In genomic region chr2:155135534-155135933, GRCm38 (mm10) we compare ENCODE assay signal across 9 mouse cellular contexts. TPM values are rescaled to one million over a fixed set of nuclear protein-coding genes. Genes with fewer than 3 reads are reported as not detected.
DNase-seq lines count a peak whose midpoint lies in the region; ATAC-seq and TF ChIP-seq lines count a peak whose summit lies in the region.
"Had no signal": no experiment of that assay in that cellular context is flagged by ENCODE, and none has a peak within 500 bp of the region (broad histone marks: within the 10 kb centered on the region; RNA-seq: fewer than 3 reads in every experiment).

No protein-coding gene starts in this region.

- TF ChIP-seq CTCF in bone marrow macrophage, adult 2 months (IDR thresholded peaks at IDR 0.05; ENCODE audit: low read depth, low read length) = no peak
- TF ChIP-seq CTCF in left cerebral cortex, adult 2 months (IDR thresholded peaks at IDR 0.05) = no peak

- peak overlapping the region; percentile 52; the same call in 1 of the 2 replicates for H3K4me2 ChIP-seq in hindbrain, embryonic 15.5 days
- H3K4me2 ChIP-seq in hindbrain, embryonic 16.5 days (ENCODE audit: low read length) = no peak overlapping the region; the same call in 1 of the 2 replicates
- peak overlapping the region; percentile 59; the same call in 1 of the 2 replicates for H3K4me2 ChIP-seq in forebrain, embryonic 14.5 days (ENCODE audit: low read length)

- 96% methylated on average over 1 of the region's 1 CpGs for WGBS in hindbrain, embryonic 15.5 days
- 95% methylated on average over 1 of the region's 1 CpGs for WGBS in hindbrain, embryonic 16.5 days
- 91% methylated on average over 1 of the region's 1 CpGs for WGBS in forebrain, embryonic 14.5 days

- no peak overlapping the region for H3K9ac ChIP-seq in hindbrain, embryonic 15.5 days
- H3K9ac ChIP-seq in hindbrain, embryonic 16.5 days (ENCODE audit: low read depth, low read length) = no peak overlapping the region
- no peak overlapping the region for H3K9ac ChIP-seq in forebrain, embryonic 14.5 days (ENCODE audit: low read length)

- no peaks in the 10 kb centered on the region for H3K27me3 ChIP-seq in hindbrain, embryonic 15.5 days
- H3K27me3 ChIP-seq in hindbrain, embryonic 16.5 days (replicated peaks; ENCODE audit: control insufficient read depth, insufficient read depth, low read length) = no peaks in the 10 kb centered on the region
- H3K27me3 ChIP-seq in forebrain, embryonic 14.5 days (replicated peaks; ENCODE audit: control insufficient read depth, insufficient read depth, low read length) = no peaks in the 10 kb centered on the region

- DNase-seq in forebrain, embryonic 14.5 days (ENCODE audit: low spot score) = no peak
- no peak for DNase-seq in left cerebral cortex, adult 2 months (ENCODE audit: extremely low spot score in 1 of 2, low spot score in 2 of 2)
- no peak for DNase-seq in kidney, adult 11 months
- DNase-seq: cerebellum, adult 11-12 months had no signal

- intact Hi-C loops in left cerebral cortex, adult 2 months (cut with DNase I) = no loop called here

- H3K4me3 ChIP-seq in hindbrain, embryonic 15.5 days = no peak overlapping the region
- H3K4me3 ChIP-seq in hindbrain, embryonic 16.5 days (ENCODE audit: low read length) = no peak overlapping the region
- no peak overlapping the region for H3K4me3 ChIP-seq in bone marrow macrophage, adult 2 months (ENCODE audit: insufficient read depth, low read length)
- H3K4me3 ChIP-seq in forebrain, embryonic 14.5 days (ENCODE audit: low read depth, low read length) = no peak overlapping the region
- no peak overlapping the region for H3K4me3 ChIP-seq in left cerebral cortex, adult 2 months

- no peak for TF ChIP-seq POLR2A in bone marrow macrophage, adult 2 months (IDR thresholded peaks at IDR 0.05; ENCODE audit: borderline replicate concordance, low read depth, low read length)

- ATAC-seq in hindbrain, embryonic 15.5 days (ENCODE audit: low FRiP score, low read depth) = no peak
- ATAC-seq in hindbrain, embryonic 16.5 days = no peak
- ATAC-seq in forebrain, embryonic 14.5 days = no peak
- peak; percentile 49 for ATAC-seq in megakaryocyte, adult 5-6 weeks (ENCODE audit: poor library complexity, severe bottlenecking)
- no peak for ATAC-seq in inflammation-experienced regulatory T-cells, adult 6 months

- H3K36me3 ChIP-seq in hindbrain, embryonic 15.5 days = peaks cover 26% of the 10 kb centered on the region
- peaks cover 12% of the 10 kb centered on the region for H3K36me3 ChIP-seq in hindbrain, embryonic 16.5 days (ENCODE audit: control insufficient read depth, insufficient read depth, low read length)
- H3K36me3 ChIP-seq in forebrain, embryonic 14.5 days (ENCODE audit: control insufficient read depth, insufficient read depth, low read length) = peaks cover 27% of the 10 kb centered on the region

- no peak overlapping the region for H3K27ac ChIP-seq in hindbrain, embryonic 15.5 days (replicated peaks)
- no peak overlapping the region for H3K27ac ChIP-seq in hindbrain, embryonic 16.5 days (ENCODE audit: low read depth, low read length)
- 0 out of 2 replicates have a peak overlapping the region, but pooled peaks have one; percentile 17 for H3K27ac ChIP-seq in bone marrow macrophage, adult 2 months (ENCODE audit: insufficient read depth, low read depth, low read length)
- no peak overlapping the region for H3K27ac ChIP-seq in forebrain, embryonic 14.5 days (ENCODE audit: low read depth, low read length)
- no peak overlapping the region for H3K27ac ChIP-seq in left cerebral cortex, adult 2 months

- peaks cover 32% of the 10 kb centered on the region for H3K4me1 ChIP-seq in hindbrain, embryonic 15.5 days (replicated peaks)
- H3K4me1 ChIP-seq in hindbrain, embryonic 16.5 days (ENCODE audit: control insufficient read depth, insufficient read depth, low read depth, low read length) = peaks cover 18% of the 10 kb centered on the region
- H3K4me1 ChIP-seq in bone marrow macrophage, adult 2 months (ENCODE audit: control insufficient read depth, insufficient read depth, low read length) = peaks cover 26% of the 10 kb centered on the region
- H3K4me1 ChIP-seq in forebrain, embryonic 14.5 days (ENCODE audit: control insufficient read depth, insufficient read depth, low read length) = peaks cover 20% of the 10 kb centered on the region

- H3K9me3 ChIP-seq in hindbrain, embryonic 15.5 days = no peaks in the 10 kb centered on the region
- no peaks in the 10 kb centered on the region for H3K9me3 ChIP-seq in hindbrain, embryonic 16.5 days (ENCODE audit: control insufficient read depth, low read length)
- no peaks in the 10 kb centered on the region for H3K9me3 ChIP-seq in forebrain, embryonic 14.5 days (replicated peaks; ENCODE audit: control insufficient read depth, low read length)

RNA-seq across cellular contexts. Expression of gene Itch, which starts 2.2 kb away (rescaled TPM):
- 39.5 and 40.9 TPM in 2 replicates for polyA plus RNA-seq in hindbrain, embryonic 15.5 days (2015; fragmentation: Nextera tagmentation; extraction: Ambion mirVana)
- 33.6 and 37.9 TPM in 2 replicates for polyA plus RNA-seq in hindbrain, embryonic 16.5 days (2015; fragmentation: Nextera tagmentation; extraction: Ambion mirVana)
- polyA plus RNA-seq in bone marrow macrophage, adult 2 months (2012; ENCODE audit: insufficient read depth, insufficient read length, missing spikeins) = 46.5 and 52.1 TPM in 2 replicates
- polyA plus RNA-seq in forebrain, embryonic 14.5 days (2014; fragmentation: Nextera tagmentation; extraction: Ambion mirVana) = 30.4 and 40.4 TPM in 2 replicates
- 74.4 and 87.7 TPM in 2 replicates for total RNA-seq in megakaryocyte, adult 5-6 weeks (2015)
- 97.9 and 102 TPM in 2 replicates for total RNA-seq in megakaryocyte, adult 5-6 weeks (2017)
- 10 to 100 TPM; 50.8 to 53.9 TPM for total RNA-seq in left cerebral cortex, adult 2 months (2021)
- polyA plus RNA-seq in inflammation-experienced regulatory T-cells, adult 6 months (2017; shearing (Covaris generic)) = 10 to 100 TPM; 52.0 to 68.2 (median 58.8) TPM
